Mouse (Mus musculus) hindbrain, embryonic 11.5 days (tissue): ENCODE data around the gene Habp4. TPM values are rescaled to one million over a fixed set of nuclear protein-coding genes. Genes with fewer than 3 reads are reported as not detected.

ENCODE experiments used
- ATAC-seq: fragments of 200-750 bp; cut with Nextera tagmentation; 2 replicates; pipeline ENCODE4 v1.8.0; 2017; ENCODE audit warnings: mild to moderate bottlenecking, moderate TSS enrichment, moderate library complexity; ENCODE audit not compliant: low FRiP score
- DNase-seq: peaks from one replicate; pipeline ENCODE4 v3.0.0-alpha.2; 2015; ENCODE audit warnings: low spot score
- H3K27ac ChIP-seq: fragments of 300-500 bp; sonication (generic); 2 replicates; pipeline ENCODE4 v1.5.1; 2014; ENCODE audit warnings: mild to moderate bottlenecking, low read depth, low read length
- H3K27me3 ChIP-seq: fragments of 300-500 bp; sonication (generic); 2 replicates; pipeline ENCODE4 v1.6.1; 2014; ENCODE audit warnings: mild to moderate bottlenecking, low read length, moderate library complexity, mixed read lengths; ENCODE audit not compliant: control insufficient read depth, insufficient read depth
- H3K36me3 ChIP-seq: fragments of 300-500 bp; sonication (generic); 2 replicates; pipeline ENCODE4 v1.6.1; 2014; ENCODE audit warnings: mild to moderate bottlenecking, low read length, moderate library complexity, mixed read lengths; ENCODE audit not compliant: control insufficient read depth, insufficient read depth
- H3K4me1 ChIP-seq: fragments of 300-500 bp; sonication (generic); replicated peaks from 2 replicates; pipeline ENCODE4 v1.6.1; 2014; ENCODE audit warnings: low read length, mixed read lengths; ENCODE audit not compliant: control insufficient read depth, insufficient read depth
- H3K4me2 ChIP-seq: fragments of 300-500 bp; sonication (generic); replicated peaks from 2 replicates; pipeline ENCODE4 v1.6.1; 2014; ENCODE audit warnings: mild to moderate bottlenecking, low read depth, low read length
- H3K4me3 ChIP-seq: fragments of 300-500 bp; sonication (generic); 2 replicates; pipeline ENCODE4 v1.5.1; 2014; ENCODE audit warnings: low read depth, low read length
- H3K9ac ChIP-seq: fragments of 300-500 bp; sonication (generic); 2 replicates; pipeline ENCODE4 v1.6.1; 2014; ENCODE audit warnings: low read depth, low read length
- H3K9me3 ChIP-seq: fragments of 300-500 bp; sonication (generic); 2 replicates; pipeline ENCODE4 v1.6.1; 2016; ENCODE audit warnings: low read length; ENCODE audit not compliant: control insufficient read depth
- WGBS: fragments of 180-500 bp; shearing (Covaris S2); extraction: QIAGEN DNeasy Blood & Tissue Kit; methylation state at CpG from one replicate; pipeline ENCODE4 v1.1.7; 2014; 5-methylcytosine and 5-hydroxymethylcytosine counted together
- polyA plus RNA-seq: library from polyadenylated mRNA; unstranded; fragments of >200 nt; fragmentation: Nextera tagmentation; extraction: Ambion mirVana; gene quantifications from 2 replicates; pipeline ENCODE4 v1.2.1, GENCODE M21; 2014

Gene Habp4
- polyA plus RNA-seq, 1 experiment from 2014 or later: 30.3 TPM

- H3K27ac ChIP-seq: no peak overlapping the region
- no peak overlapping the region for H3K9ac ChIP-seq
- H3K4me2 ChIP-seq: no peak overlapping the region
- H3K4me3 ChIP-seq: no peak overlapping the region
- DNase-seq: no peak
- H3K4me1 ChIP-seq: no peaks in the 10 kb centered on the region
- no peaks in the 10 kb centered on the region for H3K9me3 ChIP-seq
- WGBS: 65% methylated on average over 4 of the region's 4 CpGs
- no peaks in the 10 kb centered on the region for H3K27me3 ChIP-seq
- no peak for ATAC-seq
- no peaks in the 10 kb centered on the region for H3K36me3 ChIP-seq
These were observed 73.6 kb downstream of the Habp4 start for GRCm38 (mm10) chr13:64235062-64235715.

GRCm38 (mm10) chr13:64235777-64236176 is 74.2 kb downstream of the Habp4 start:
- Histone ChIP-seq H3K27me3 (no peaks in the 10 kb centered on the region), H3K4me2 (no peak overlapping the region), H3K9me3 (no peaks in the 10 kb centered on the region), H3K4me3 (no peak overlapping the region), H3K27ac (no peak overlapping the region), H3K4me1 (no peaks in the 10 kb centered on the region), H3K36me3 (no peaks in the 10 kb centered on the region), H3K9ac (no peak overlapping the region)
- WGBS: 75% methylated on average over 3 of the region's 3 CpGs
- ATAC-seq (no peak), DNase-seq (no peak)

Other genes starting within 250 kb of the Habp4 start
- not detected in 2 replicates for gene Hsd17b3, start 72.6 kb upstream of the Habp4 start, polyA plus RNA-seq
- gene Slc35d2, start 32.5 kb upstream of the Habp4 start, polyA plus RNA-seq: 5.6 and 6.9 TPM in 2 replicates
- gene Zfp367, start 8.6 kb upstream of the Habp4 start, polyA plus RNA-seq: 20.3 and 21.8 TPM in 2 replicates
- gene Cdc14b, start 113.5 kb downstream of the Habp4 start, polyA plus RNA-seq: 14.9 and 16.0 TPM in 2 replicates
- 16.9 and 21.6 TPM in 2 replicates for gene Aaed1, start 150.9 kb downstream of the Habp4 start, polyA plus RNA-seq
- 122 and 135 TPM in 2 replicates for gene Ctsl, start 209.1 kb downstream of the Habp4 start, polyA plus RNA-seq